Mouse (Mus musculus) C2C12 (cell line): ENCODE data around the gene Gatd1.

Source experiments
- CEBPB ChIP-seq: IDR thresholded peaks from one replicate; pipeline ENCODE4 v1.6.1; 2011; ENCODE audit warnings: low read depth, mild to moderate bottlenecking, control low read depth, moderate library complexity
- CTCF ChIP-seq: IDR thresholded peaks from one replicate; pipeline ENCODE4 v1.5.1; 2011; ENCODE audit not compliant: control insufficient read depth, insufficient read depth, insufficient read length
- FOSL1 ChIP-seq: IDR thresholded peaks from one replicate; pipeline ENCODE4 v1.8.0; 2011; ENCODE audit warnings: mild to moderate bottlenecking, low read length; ENCODE audit not compliant: poor library complexity, insufficient read depth, severe bottlenecking
- MAX ChIP-seq: IDR thresholded peaks from one replicate; pipeline ENCODE4 v1.6.1; 2011; ENCODE audit warnings: mild to moderate bottlenecking, control low read depth
- MYOD1 ChIP-seq: IDR thresholded peaks from one replicate; pipeline ENCODE4 v1.6.1; 2011; ENCODE audit warnings: low read depth; ENCODE audit not compliant: control insufficient read depth, insufficient read length
- MYOG ChIP-seq: IDR thresholded peaks from one replicate; pipeline ENCODE4 v1.6.1; 2011; ENCODE audit not compliant: control insufficient read depth, insufficient read length; ENCODE audit errors: extremely low read depth
- USF1 ChIP-seq: IDR thresholded peaks from one replicate; pipeline ENCODE4 v1.6.1; 2011; ENCODE audit warnings: low read depth, mild to moderate bottlenecking, control low read depth, moderate library complexity

- TF ChIP-seq MYOG (no peak), MAX (no peak), CTCF (no peak), CEBPB (no peak), USF1 (no peak), MYOD1 (no peak), FOSL1 (no peak)
These were observed 2.3 kb downstream of the Gatd1 start for GRCm38 (mm10) chr7:141411667-141412066.
